Mouse (Mus musculus): ENCODE results near the gene Ppp3ca.

Ppp3ca gene

DNA sequence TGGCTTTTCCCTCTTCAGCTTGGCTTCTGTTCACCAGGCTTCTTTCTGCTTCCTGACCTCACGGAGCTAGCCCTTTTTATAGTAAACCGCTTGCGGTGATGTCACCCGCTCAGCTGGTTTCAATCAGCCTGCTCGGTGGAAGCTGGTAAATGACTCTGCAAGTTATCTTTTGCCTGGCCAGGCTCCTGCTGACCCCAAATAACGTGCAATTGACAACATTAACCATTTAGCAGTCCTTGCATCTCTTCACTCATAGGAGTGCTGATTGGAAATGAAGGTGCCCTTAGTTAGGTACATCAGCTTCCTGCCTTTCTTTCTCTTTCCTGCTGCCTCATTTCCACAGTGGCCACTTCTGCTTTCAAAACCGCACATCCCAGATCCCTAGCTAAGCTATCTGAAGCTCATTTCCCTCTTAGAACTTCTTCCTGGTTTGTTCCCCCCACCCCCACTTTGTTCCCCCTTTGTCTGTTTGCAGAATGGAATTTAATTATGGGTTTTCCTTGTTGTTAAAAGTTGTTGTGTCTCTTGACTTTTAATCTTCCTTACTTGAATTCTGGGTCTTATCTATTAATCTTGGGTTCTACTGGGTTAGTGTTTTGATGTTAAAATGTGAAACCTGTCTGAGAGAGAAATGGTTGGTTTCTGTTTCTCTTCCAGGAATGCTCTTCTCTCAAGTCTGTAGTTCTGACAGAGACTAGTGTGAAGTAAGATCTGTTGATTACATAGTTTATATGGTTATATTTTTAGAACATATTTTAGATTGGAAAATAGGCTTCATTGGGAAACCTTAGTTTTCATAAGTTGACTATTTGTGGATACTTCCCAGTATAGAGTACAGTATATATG, 55.6 kb downstream of the Ppp3ca start:
- in situ Hi-C loops (cut with MboI): no loop called here

GRCm38 (mm10) chr3:136727877-136728276, 58.0 kb downstream of the Ppp3ca start:
- in situ Hi-C loops (cut with MboI): no loop called here

- in situ Hi-C loops (cut with MboI): no loop called here
Measured at GRCm38 (mm10) chr3:136729978-136730377, 60.1 kb downstream of the Ppp3ca start.

- in situ Hi-C loops (cut with MboI): no loop called here
Measured at GRCm38 (mm10) chr3:136731579-136731978, 61.7 kb downstream of the Ppp3ca start.

DNA sequence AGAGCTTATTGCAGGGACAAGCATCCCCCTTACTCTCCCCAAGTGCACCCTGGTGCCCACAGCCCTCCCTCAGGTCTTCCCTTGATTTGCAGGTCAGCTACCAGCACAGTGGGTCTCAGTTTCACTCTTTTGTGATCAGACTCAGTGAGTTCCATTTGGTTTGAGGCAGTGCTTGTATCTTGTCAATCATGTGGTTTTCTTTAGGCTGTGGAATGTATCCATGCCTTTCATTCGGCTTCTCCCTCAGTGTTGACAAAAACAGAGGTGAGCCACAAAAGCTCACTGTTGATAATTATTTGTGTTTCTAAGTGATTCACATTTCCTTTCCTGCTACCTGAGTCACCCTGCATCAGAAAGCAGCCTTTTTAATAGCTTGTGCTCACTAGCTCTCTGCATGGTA, 66.1 kb downstream of the Ppp3ca start:
- in situ Hi-C loops (cut with MboI): no loop called here

DNA sequence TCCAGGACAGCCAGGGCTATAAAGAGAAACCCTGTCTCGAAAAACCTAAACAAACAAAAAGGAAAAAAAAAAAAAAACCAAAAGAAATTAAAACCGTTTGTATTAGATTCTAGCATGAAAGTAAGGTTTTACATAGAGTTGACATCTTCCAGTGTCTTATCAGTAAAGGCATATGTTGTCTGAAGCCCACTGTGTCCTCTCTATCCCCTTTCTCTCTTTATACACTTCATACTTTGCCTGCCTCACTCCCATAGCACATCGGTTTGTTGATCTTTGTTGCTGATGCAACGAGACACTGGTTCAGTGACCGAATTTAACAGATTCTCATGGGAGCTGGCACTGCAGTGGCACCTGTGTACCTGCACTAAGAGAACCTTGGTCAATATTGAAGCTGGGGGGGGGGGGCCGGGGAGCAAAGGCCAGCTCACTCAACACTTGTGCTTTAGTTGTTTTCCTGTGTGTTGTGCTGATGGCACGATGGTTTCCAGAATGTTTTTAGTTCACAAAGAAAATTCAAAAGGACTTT, 66.9 kb downstream of the Ppp3ca start:
- in situ Hi-C loops (cut with MboI): no loop called here

- in situ Hi-C loops (cut with MboI): no loop called here
Measured at GRCm38 (mm10) chr3:136738474-136738873, 68.5 kb downstream of the Ppp3ca start.

- in situ Hi-C loops (cut with MboI): no loop called here
Measured at GRCm38 (mm10) chr3:136738914-136739313, 69.0 kb downstream of the Ppp3ca start.

DNA sequence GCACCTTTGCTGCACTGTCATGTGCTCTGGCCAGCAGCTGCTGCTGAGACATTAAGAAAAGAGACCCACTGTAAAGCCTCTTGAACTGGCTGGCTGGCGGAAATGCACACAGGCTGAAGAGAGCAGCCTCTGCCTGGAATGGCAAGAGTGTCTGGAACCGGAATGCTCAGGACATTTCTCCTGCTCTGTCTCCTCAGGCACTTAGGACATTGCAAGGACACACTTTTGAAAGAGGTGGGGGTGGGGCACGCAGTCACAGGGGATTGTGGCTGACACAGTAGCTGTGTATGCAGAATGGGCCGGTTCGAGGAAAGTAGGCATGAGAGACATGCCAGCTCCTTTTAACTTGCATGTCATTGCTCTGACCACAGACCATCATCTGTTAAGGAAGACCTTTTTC, 71.7 kb downstream of the Ppp3ca start:
- in situ Hi-C loops (cut with MboI): no loop called here

GRCm38 (mm10) chr3:136742258-136743057, 72.5 kb downstream of the Ppp3ca start:
- in situ Hi-C loops (cut with MboI): no loop called here

DNA sequence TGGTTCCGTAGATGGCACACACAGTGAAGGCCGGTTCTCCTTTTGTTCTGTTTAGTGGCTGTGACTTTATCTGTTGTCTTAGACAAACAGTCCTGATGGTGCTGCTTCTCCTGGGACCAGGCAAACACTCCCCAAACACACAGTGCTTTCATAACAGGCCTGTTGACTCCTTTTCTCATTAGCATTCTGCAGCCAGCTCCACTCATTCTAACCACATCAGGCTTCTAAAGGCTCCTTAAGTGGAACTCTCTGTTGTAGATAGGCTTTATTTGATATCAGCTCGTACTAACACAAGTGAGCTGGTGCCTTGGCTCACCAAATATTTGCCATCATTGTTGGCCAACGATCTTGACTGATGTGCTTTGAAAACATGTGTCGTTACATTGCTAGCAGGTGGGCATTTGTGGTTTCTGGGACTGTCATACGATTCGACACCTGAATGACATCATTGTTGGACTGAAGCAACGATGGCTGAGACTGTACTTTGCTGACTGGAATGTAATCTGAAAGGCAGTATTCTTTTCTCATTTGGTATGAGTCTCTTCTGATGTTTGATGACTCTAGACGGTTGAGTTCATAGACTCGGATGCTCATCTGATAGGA, 74.5 kb downstream of the Ppp3ca start:
- in situ Hi-C loops (cut with MboI): no loop called here

DNA sequence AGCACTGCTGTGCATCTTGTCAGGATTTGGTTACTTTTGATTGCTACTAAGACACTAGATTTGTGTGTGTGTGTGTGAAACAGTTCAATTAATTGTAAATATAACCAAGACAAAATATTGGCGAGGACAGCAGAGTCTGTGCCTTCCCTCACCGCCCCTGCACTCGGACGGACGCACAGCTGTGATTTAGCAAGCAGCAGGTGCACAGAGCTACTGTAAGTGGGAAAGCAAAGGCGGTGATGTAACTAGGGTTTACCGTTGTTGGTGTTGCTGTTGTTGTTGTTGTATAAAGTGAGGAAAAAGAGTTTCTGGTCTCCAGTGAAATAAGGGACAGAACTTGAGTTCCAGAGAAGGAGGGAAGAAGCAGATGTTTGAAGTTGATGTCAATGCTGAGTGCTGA, 75.5 kb downstream of the Ppp3ca start:
- in situ Hi-C loops (cut with MboI): no loop called here

DNA sequence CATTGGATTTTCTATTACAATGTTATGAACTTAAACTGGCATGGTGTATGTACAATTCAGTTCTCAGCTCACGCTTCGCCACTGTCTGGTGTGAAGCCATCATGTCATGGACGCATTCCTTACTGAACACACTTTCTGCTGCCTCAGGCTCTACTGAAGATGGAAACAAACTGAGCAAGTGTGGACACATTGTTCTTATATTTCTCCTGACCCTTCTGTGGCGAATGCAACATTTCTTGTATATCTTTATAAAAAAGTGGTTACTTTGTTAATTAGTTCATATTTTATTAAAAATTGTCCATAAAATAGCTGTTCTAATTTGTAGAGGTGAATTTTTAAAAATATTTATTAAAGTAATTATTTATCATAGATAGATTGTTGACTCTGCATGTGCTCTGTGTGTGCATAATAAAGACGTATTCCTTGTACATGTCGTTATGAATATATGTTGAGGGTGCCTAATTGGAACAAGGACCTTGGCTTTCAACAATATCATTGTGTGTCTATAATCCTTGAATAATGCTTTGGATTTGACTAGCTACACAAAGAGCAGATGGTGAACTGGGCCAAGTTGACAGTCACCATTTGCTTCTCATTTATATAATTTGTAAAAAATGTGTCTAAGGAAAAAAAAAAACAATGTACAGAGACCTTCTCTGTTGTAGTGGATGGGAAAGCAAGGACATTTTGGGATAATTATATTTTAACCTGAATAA, 79.0 kb downstream of the Ppp3ca start:
- in situ Hi-C loops (cut with MboI): no loop called here

GRCm38 (mm10) chr3:136749477-136749797, 79.5 kb downstream of the Ppp3ca start:
- in situ Hi-C loops (cut with MboI): no loop called here

DNA sequence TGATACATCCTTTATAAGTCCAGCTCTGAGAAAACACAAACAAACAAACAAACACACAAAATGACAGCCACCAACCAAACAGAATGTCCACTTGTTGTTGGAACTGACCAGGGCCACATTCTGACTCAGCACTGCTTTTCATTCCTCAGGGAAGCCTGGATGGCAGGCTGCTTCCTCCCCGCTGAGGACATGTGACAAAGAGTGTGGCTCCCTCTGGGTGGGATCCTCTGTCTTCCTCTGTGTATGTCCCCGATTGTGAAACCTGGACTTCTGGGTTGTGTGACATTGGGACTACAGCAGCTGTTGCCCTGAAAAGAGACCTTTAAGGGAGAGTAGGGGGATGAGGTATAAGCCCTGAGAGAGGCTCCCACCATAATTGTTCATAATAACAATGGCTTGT, 80.0 kb downstream of the Ppp3ca start:
- in situ Hi-C loops (cut with MboI): no loop called here

DNA sequence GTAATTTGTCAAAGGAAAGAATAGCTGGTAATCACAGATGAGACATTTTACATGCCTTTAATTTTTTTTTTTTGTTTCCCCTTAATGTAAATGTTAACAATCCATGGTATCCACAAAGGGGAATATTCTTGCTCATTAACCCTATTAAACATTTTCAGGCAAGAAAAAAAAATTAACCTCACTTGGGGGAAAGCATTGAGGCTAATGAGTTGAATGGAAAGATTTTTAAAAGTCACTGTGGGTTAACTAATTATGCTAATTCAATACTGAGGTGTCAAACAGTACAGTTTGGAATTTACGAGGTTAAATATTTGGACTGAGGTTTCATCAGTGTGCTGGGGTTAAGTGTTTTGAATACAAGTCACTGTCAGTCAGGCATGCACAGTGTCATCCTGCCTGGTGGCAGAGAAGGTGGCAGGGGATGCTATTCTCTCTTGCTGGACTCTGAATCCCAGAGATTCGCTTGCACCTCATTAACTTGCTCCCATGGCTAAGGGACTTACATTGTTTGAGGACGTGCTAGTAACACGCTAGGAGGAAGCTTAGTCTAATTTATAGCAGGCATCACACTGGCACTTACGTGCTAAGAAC, 82.3 kb downstream of the Ppp3ca start:
- in situ Hi-C loops (cut with MboI): no loop called here

DNA sequence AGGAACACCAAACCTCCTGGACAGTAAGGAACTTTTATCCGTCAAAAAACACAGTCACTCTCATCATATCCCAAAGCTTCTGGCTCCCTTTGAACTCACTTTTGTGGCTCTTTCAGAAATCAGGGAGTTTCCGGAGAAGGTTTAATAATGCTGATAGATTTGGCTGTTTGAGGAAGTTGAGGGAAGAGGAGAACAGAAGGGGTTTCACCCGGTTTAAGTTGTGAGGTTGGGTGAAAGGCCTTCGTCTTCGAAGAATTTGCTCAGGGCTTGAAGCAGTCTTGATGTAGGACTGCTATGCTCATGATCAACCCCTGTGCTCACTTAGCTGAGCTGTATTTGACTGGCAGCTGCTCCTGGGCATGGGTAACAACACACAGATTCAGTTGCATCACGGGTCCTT, 86.2 kb downstream of the Ppp3ca start:
- in situ Hi-C loops (cut with MboI): no loop called here

- in situ Hi-C loops (cut with MboI): no loop called here
Measured at GRCm38 (mm10) chr3:136759446-136759845, 89.5 kb downstream of the Ppp3ca start.

DNA sequence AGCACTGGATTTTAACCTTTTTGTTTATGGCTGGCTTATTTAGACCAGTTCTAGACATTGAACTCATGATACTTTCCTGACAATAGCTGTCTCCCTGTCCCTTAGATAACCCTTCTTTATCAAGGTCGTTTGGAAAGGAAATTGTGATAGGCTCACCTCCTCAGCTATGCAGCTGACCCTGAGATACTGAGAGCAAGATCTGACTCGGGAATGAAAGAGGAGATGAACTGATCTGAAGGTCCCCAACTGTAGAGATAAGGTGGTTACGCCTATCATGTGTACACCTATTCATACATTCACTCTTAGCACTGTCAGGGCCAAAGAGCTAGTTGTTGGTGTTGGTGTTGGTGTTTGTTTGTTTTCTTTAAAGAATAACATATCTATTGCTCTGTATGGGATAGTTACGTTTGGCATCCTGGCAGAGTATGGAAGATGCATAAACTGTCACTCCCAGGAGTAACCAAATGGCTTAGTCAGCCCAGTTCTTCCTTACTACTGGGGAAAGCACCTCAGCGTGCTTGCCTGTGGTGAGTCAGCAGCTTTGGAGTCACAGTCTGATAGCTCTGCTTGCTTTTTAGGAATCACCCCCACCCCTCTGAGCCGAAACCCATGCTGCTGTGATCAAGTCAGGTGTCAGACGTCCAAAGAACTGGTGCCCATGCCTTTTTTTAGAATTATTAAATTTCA, 91.5 kb downstream of the Ppp3ca start:
- in situ Hi-C loops (cut with MboI): no loop called here

GRCm38 (mm10) chr3:136761979-136762341, 92.0 kb downstream of the Ppp3ca start:
- in situ Hi-C loops (cut with MboI): no loop called here

DNA sequence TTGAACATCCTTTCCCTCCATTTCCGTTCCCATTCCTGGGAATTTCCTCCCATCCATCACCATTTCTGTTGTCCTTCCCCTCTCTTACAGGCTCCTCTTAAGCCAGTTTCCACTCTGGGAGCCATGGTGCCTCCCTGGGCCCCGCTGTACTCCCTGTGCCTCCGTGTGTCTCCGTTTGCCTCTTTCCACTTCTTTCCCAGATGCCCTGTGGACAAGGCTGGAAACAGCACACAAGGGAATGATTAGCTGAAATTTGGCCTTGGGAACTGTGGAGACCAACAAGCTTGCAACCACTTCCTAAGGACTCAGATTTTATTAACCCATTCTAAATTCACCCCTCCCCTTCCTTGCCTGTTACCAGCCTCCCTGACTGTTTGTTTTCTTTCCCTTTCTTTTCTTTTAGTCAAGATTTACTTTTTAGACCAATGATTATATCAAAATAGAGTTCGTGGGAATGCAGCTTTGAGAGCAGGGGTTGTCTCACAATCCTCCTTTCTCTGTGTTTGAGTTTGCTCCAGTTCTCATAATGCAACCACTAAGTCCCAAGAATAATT, 93.9 kb downstream of the Ppp3ca start:
- in situ Hi-C loops (cut with MboI): no loop called here

Data from mature B cell (primary cell).